Mouse (Mus musculus) kidney, postnatal 0 days (tissue): ENCODE measurements around the gene Ipo4. TPM values are rescaled to one million over a fixed set of nuclear protein-coding genes. Genes with fewer than 3 reads are reported as not detected.

Experiments used
- ATAC-seq: fragments of 200-750 bp; cut with Nextera tagmentation; replicated peaks from 2 replicates; pipeline ENCODE4 v1.8.0; 2017; ENCODE audit warnings: low read depth, moderate number of reproducible peaks, moderate TSS enrichment, moderate library complexity; ENCODE audit not compliant: low FRiP score
- DNase-seq: peaks from one replicate; pipeline ENCODE4 v3.0.0-alpha.2; 2016; ENCODE audit warnings: low spot score
- H3K27ac ChIP-seq: fragments of 300-500 bp; sonication (generic); 2 replicates; pipeline ENCODE4 v1.5.1; 2014; ENCODE audit warnings: mild to moderate bottlenecking
- H3K27me3 ChIP-seq: fragments of 300-500 bp; sonication (generic); 2 replicates; pipeline ENCODE4 v1.6.1; 2014; ENCODE audit warnings: low read length, mixed read lengths; ENCODE audit not compliant: insufficient read depth
- H3K36me3 ChIP-seq: fragments of 300-500 bp; sonication (generic); 2 replicates; pipeline ENCODE4 v1.6.1; 2014; ENCODE audit warnings: low read length, mixed read lengths; ENCODE audit not compliant: insufficient read depth
- H3K4me1 ChIP-seq: fragments of 300-500 bp; sonication (generic); replicated peaks from 2 replicates; pipeline ENCODE4 v1.6.1; 2014; ENCODE audit warnings: antibody characterized with exemption, low read length, mixed read lengths; ENCODE audit not compliant: insufficient read depth
- H3K4me2 ChIP-seq: fragments of 300-500 bp; sonication (generic); 2 replicates; pipeline ENCODE4 v1.6.1; 2014; ENCODE audit warnings: mild to moderate bottlenecking, low read length, moderate library complexity, mixed read lengths
- H3K4me3 ChIP-seq: fragments of 300-500 bp; sonication (generic); replicated peaks from 2 replicates; pipeline ENCODE4 v1.5.1; 2014; ENCODE audit warnings: low read depth, low read length
- H3K9ac ChIP-seq: fragments of 300-500 bp; sonication (generic); 2 replicates; pipeline ENCODE4 v1.6.1; 2014; ENCODE audit warnings: low read depth, low read length
- H3K9me3 ChIP-seq: fragments of 300-500 bp; sonication (generic); replicated peaks from 2 replicates; pipeline ENCODE4 v1.6.1; 2016; ENCODE audit warnings: low read length, inconsistent platforms, mixed read lengths
- CTCF ChIP-seq: IDR thresholded peaks from 2 replicates; pipeline ENCODE4 v1.5.1; 2016; ENCODE audit warnings: antibody characterized with exemption, low read depth, mild to moderate bottlenecking, moderate library complexity
- WGBS: fragments of 180-500 bp; shearing (Covaris S2); extraction: QIAGEN DNeasy Blood & Tissue Kit; methylation state at CpG from one replicate; pipeline ENCODE4 v1.1.7; 2014; 5-methylcytosine and 5-hydroxymethylcytosine counted together
- polyA plus RNA-seq: library from polyadenylated mRNA; unstranded; fragments of >200 nt; fragmentation: Nextera tagmentation; extraction: Ambion mirVana; gene quantifications from 2 replicates; pipeline ENCODE4 v1.2.1, GENCODE M21; 2015

The Ipo4 gene
- polyA plus RNA-seq, 1 experiment from 2014 or later, result 58.5 TPM

- Histone ChIP-seq H3K4me2 (no peak overlapping the region), H3K27me3 (no peaks in the 10 kb centered on the region), H3K27ac (no peak overlapping the region), H3K9me3 (no peaks in the 10 kb centered on the region), H3K36me3 (peaks cover 11% of the 10 kb centered on the region), H3K9ac (no peak overlapping the region), H3K4me3 (no peak overlapping the region), H3K4me1 (peaks cover 11% of the 10 kb centered on the region)
- 91% methylated on average over 23 of the region's 23 CpGs for WGBS
- TF ChIP-seq CTCF, result peak; percentile 15; the same call in 1 of the 2 replicates
- ATAC-seq (no peak), DNase-seq (no peak)
Observed at GRCm38 (mm10) chr14:55579511-55580496, 56.0 kb downstream of the Ipo4 start.

- H3K9ac ChIP-seq, result peak overlapping the region; percentile 85
- H3K4me3 ChIP-seq, result peak overlapping the region; percentile 86
- DNase-seq (peak; percentile 46), ATAC-seq (peak; percentile 9)
- 23% methylated on average over 6 of the region's 6 CpGs for WGBS
- H3K27me3 ChIP-seq, result no peaks in the 10 kb centered on the region
- H3K36me3 ChIP-seq, result peaks cover 11% of the 10 kb centered on the region
- TF ChIP-seq CTCF, result no peak
- peak overlapping the region; percentile 85 for H3K4me2 ChIP-seq
- H3K4me1 ChIP-seq, result peaks cover 11% of the 10 kb centered on the region
- H3K9me3 ChIP-seq, result no peaks in the 10 kb centered on the region
- peak overlapping the region; percentile 88 for H3K27ac ChIP-seq
Observed at GRCm38 (mm10) chr14:55578668-55579269, 57.0 kb downstream of the Ipo4 start.

GRCm38 (mm10) chr14:55577871-55578667 is 57.7 kb downstream of the Ipo4 start, which contains the start of gene Psme1:
Psme1 (plus strand) TSS chr14:55578123.
- H3K27ac ChIP-seq, result peak within 1 kb of the TSS; percentile 88
- peak within 1 kb of the TSS; percentile 85 for H3K4me2 ChIP-seq
- peak within 1 kb of the TSS; percentile 86 for H3K4me3 ChIP-seq
- H3K36me3 ChIP-seq, result peaks cover 11% of the 10 kb centered on the region
- 1% methylated on average over 25 of the region's 32 CpGs for WGBS
- no peaks in the 10 kb centered on the region for H3K9me3 ChIP-seq
- H3K4me1 ChIP-seq, result peaks cover 11% of the 10 kb centered on the region
- ATAC-seq (peak; percentile 85), DNase-seq (peak; percentile 93)
- TF ChIP-seq CTCF, result no peak
- peak within 1 kb of the TSS; percentile 85 for H3K9ac ChIP-seq
- no peaks in the 10 kb centered on the region for H3K27me3 ChIP-seq

GRCm38 (mm10) chr14:55576376-55576775 is 59.4 kb downstream of the Ipo4 start:
- no peak for DNase-seq

GRCm38 (mm10) chr14:55575711-55576110 is 60.0 kb downstream of the Ipo4 start:
- TF ChIP-seq CTCF, result no peak
- no peaks in the 10 kb centered on the region for H3K9me3 ChIP-seq
- peak overlapping the region; percentile 35; the same call in 1 of the 2 replicates for H3K9ac ChIP-seq
- peak overlapping the region; percentile 13; the same call in 1 of the 2 replicates for H3K4me2 ChIP-seq
- peaks cover 9% of the 10 kb centered on the region for H3K36me3 ChIP-seq
- H3K4me1 ChIP-seq, result peaks cover 11% of the 10 kb centered on the region
- ATAC-seq, result peak; percentile 45; the same call in 1 of the 2 replicates
- peak; percentile 13 for DNase-seq
- WGBS, result 61% methylated on average over 13 of the region's 13 CpGs
- peak overlapping the region; percentile 62 for H3K27ac ChIP-seq
- H3K27me3 ChIP-seq, result no peaks in the 10 kb centered on the region
- H3K4me3 ChIP-seq, result no peak overlapping the region

More at GRCm38 (mm10) chr14:55576376-55576775, 59.4 kb downstream of the Ipo4 start:
- Histone ChIP-seq H3K4me2 (no peak overlapping the region), H3K27ac (no peak overlapping the region; the same call in 1 of the 2 replicates), H3K9me3 (no peaks in the 10 kb centered on the region), H3K36me3 (peaks cover 11% of the 10 kb centered on the region), H3K9ac (no peak overlapping the region), H3K4me3 (no peak overlapping the region), H3K4me1 (peaks cover 11% of the 10 kb centered on the region), H3K27me3 (no peaks in the 10 kb centered on the region)
- no peak for ATAC-seq
- TF ChIP-seq CTCF, result no peak
- WGBS, result 69% methylated on average over 16 of the region's 16 CpGs

Other genes starting within 250 kb of the Ipo4 start
- 130 and 144 TPM in 2 replicates for gene Dhrs4, start 157.2 kb downstream of the Ipo4 start, polyA plus RNA-seq
- gene Carmil3, start 145.3 kb downstream of the Ipo4 start, polyA plus RNA-seq, result 0.96 and 0.98 TPM in 2 replicates
- gene Cpne6, start 125.5 kb downstream of the Ipo4 start, polyA plus RNA-seq, result 0.19 and 0.28 TPM in 2 replicates
- gene Nrl, start 111.0 kb downstream of the Ipo4 start, polyA plus RNA-seq, result not detected in 2 replicates
- 38.2 and 42.2 TPM in 2 replicates for gene Pck2, start 95.7 kb downstream of the Ipo4 start, polyA plus RNA-seq
- gene Dcaf11, start 76.0 kb downstream of the Ipo4 start, polyA plus RNA-seq, result 109 and 116 TPM in 2 replicates
- 1.7 and 2.2 TPM in 2 replicates for gene A730061H03Rik, start 75.6 kb downstream of the Ipo4 start, polyA plus RNA-seq
- gene Fitm1, start 60.3 kb downstream of the Ipo4 start, polyA plus RNA-seq, result 13.0 and 13.3 TPM in 2 replicates
- 179 and 181 TPM in 2 replicates for gene Psme1, start 57.8 kb downstream of the Ipo4 start, polyA plus RNA-seq
- gene Emc9, start 50.7 kb downstream of the Ipo4 start, polyA plus RNA-seq, result 14.3 and 16.6 TPM in 2 replicates
- gene Psme2, start 44.8 kb downstream of the Ipo4 start, polyA plus RNA-seq, result 281 and 286 TPM in 2 replicates
- gene Rnf31, start 44.2 kb downstream of the Ipo4 start, polyA plus RNA-seq, result 17.9 TPM in 2 replicates
- gene Irf9, start 32.4 kb downstream of the Ipo4 start, polyA plus RNA-seq, result 24.2 and 27.4 TPM in 2 replicates
- gene Rec8, start 17.9 kb downstream of the Ipo4 start, polyA plus RNA-seq, result 12.7 and 14.9 TPM in 2 replicates
- gene Gm49378, start 1.9 kb upstream of the Ipo4 start, polyA plus RNA-seq, result 1.8 and 3.0 TPM in 2 replicates
- gene Tm9sf1, start 7.8 kb upstream of the Ipo4 start, polyA plus RNA-seq, result 108 and 118 TPM in 2 replicates
- 0.47 and 1.1 TPM in 2 replicates for gene Tssk4, start 14.2 kb upstream of the Ipo4 start, polyA plus RNA-seq
- 48.8 and 56.0 TPM in 2 replicates for gene Mdp1, start 24.6 kb upstream of the Ipo4 start, polyA plus RNA-seq
- gene Gmpr2, start 36.0 kb upstream of the Ipo4 start, polyA plus RNA-seq, result 48.2 and 49.7 TPM in 2 replicates
- 508 and 548 TPM in 2 replicates for gene Nedd8, start 36.2 kb upstream of the Ipo4 start, polyA plus RNA-seq
- 24.6 and 29.0 TPM in 2 replicates for gene Tinf2, start 45.9 kb upstream of the Ipo4 start, polyA plus RNA-seq
- 5.9 and 7.6 TPM in 2 replicates for gene Tgm1, start 78.0 kb upstream of the Ipo4 start, polyA plus RNA-seq
- 39.9 and 43.2 TPM in 2 replicates for gene Rabggta, start 86.3 kb upstream of the Ipo4 start, polyA plus RNA-seq
- 122 and 127 TPM in 2 replicates for gene Dhrs1, start 109.7 kb upstream of the Ipo4 start, polyA plus RNA-seq
- gene Nop9, start 109.7 kb upstream of the Ipo4 start, polyA plus RNA-seq, result 26.2 and 26.5 TPM in 2 replicates
- gene Cideb, start 122.5 kb upstream of the Ipo4 start, polyA plus RNA-seq, result 50.0 and 51.0 TPM in 2 replicates
- 0.68 and 0.75 TPM in 2 replicates for gene Ltb4r2, start 125.5 kb upstream of the Ipo4 start, polyA plus RNA-seq
- gene Ltb4r1, start 130.0 kb upstream of the Ipo4 start, polyA plus RNA-seq, result 0.47 and 0.71 TPM in 2 replicates
- gene Adcy4, start 148.1 kb upstream of the Ipo4 start, polyA plus RNA-seq, result 10.0 and 10.6 TPM in 2 replicates
- gene Ripk3, start 152.9 kb upstream of the Ipo4 start, polyA plus RNA-seq, result 20.4 and 24.7 TPM in 2 replicates
- gene Nfatc4, start 187.2 kb upstream of the Ipo4 start, polyA plus RNA-seq, result 16.8 and 19.7 TPM in 2 replicates
- 8.4 and 8.9 TPM in 2 replicates for gene Nynrin, start 218.1 kb upstream of the Ipo4 start, polyA plus RNA-seq
- gene Cbln3, start 248.4 kb upstream of the Ipo4 start, polyA plus RNA-seq, result 0.20 and 0.28 TPM in 2 replicates
- gene Khnyn, start 249.0 kb upstream of the Ipo4 start, polyA plus RNA-seq, result 8.1 and 9.8 TPM in 2 replicates